Mouse (Mus musculus) adrenal gland, adult 8-10 months (tissue): ENCODE results near the gene Nfs1. TPM values are rescaled to one million over a fixed set of nuclear protein-coding genes. Genes with fewer than 3 reads are reported as not detected.
"Not testable (repeated sequence)": the region's sequence is repeated elsewhere in the genome, so short reads cannot be mapped to it uniquely, and the experiment has no call there.

Experiments
- DNase-seq: peaks from one replicate; pipeline ENCODE4 v3.0.0; 2022
- total RNA-seq, 4 experiments: library from RNA; stranded (reverse); gene quantifications; 2 replicates each; pipeline ENCODE4 v1.2.4; 2022

The Nfs1 gene
- total RNA-seq, 4 experiments from 2014 or later, result 93.4 to 102 (median 100) TPM

- DNase-seq, result no peak
These were observed 619 bp downstream of the Nfs1 start for GRCm38 (mm10) chr2:156143367-156143766.

- no peak for DNase-seq
These were observed 1.2 kb downstream of the Nfs1 start for GRCm38 (mm10) chr2:156142820-156143219.

GRCm38 (mm10) chr2:156135695-156136094 lies 8.3 kb downstream of the Nfs1 start:
- DNase-seq, result no peak

GRCm38 (mm10) chr2:156134161-156134560 lies 9.8 kb downstream of the Nfs1 start:
- DNase-seq, result no peak

GRCm38 (mm10) chr2:156126992-156127391 lies 17.0 kb downstream of the Nfs1 start, which contains the start of gene Gm28036:
Gm28036 (minus strand) TSS chr2:156127092.
- no peak for DNase-seq

GRCm38 (mm10) chr2:156123731-156124130 lies 20.3 kb downstream of the Nfs1 start:
- no peak for DNase-seq

- no peak for DNase-seq
These were observed 24.4 kb downstream of the Nfs1 start for GRCm38 (mm10) chr2:156119566-156119965.

- not testable (repeated sequence) for DNase-seq
These were observed 31.9 kb downstream of the Nfs1 start for GRCm38 (mm10) chr2:156112080-156112423.

- peak; percentile 85 for DNase-seq
These were observed 32.5 kb downstream of the Nfs1 start, which contains the start of the genes Cpne1 and Rbm12 for GRCm38 (mm10) chr2:156111358-156112079. Cpne1 (minus strand) TSS chr2:156111965. Rbm12 (minus strand) TSS chr2:156111978.

- DNase-seq, result no peak
These were observed 33.2 kb downstream of the Nfs1 start for GRCm38 (mm10) chr2:156110627-156111357.

GRCm38 (mm10) chr2:156091926-156092325 lies 52.1 kb downstream of the Nfs1 start:
- no peak for DNase-seq

GRCm38 (mm10) chr2:156089799-156090198 lies 54.2 kb downstream of the Nfs1 start:
- no peak for DNase-seq

GRCm38 (mm10) chr2:156087391-156088110 lies 56.4 kb downstream of the Nfs1 start:
- no peak for DNase-seq

- DNase-seq, result no peak
These were observed 59.4 kb downstream of the Nfs1 start for GRCm38 (mm10) chr2:156084541-156084940.

GRCm38 (mm10) chr2:156080391-156080790 lies 63.6 kb downstream of the Nfs1 start:
- no peak for DNase-seq

- no peak for DNase-seq
These were observed 64.3 kb downstream of the Nfs1 start for GRCm38 (mm10) chr2:156079674-156080073.

GRCm38 (mm10) chr2:156079183-156079560 lies 64.8 kb downstream of the Nfs1 start:
- DNase-seq, result peak; percentile 60

- no peak for DNase-seq
These were observed 65.4 kb downstream of the Nfs1 start for GRCm38 (mm10) chr2:156078421-156079182.

- DNase-seq, result no peak
These were observed 66.5 kb downstream of the Nfs1 start for GRCm38 (mm10) chr2:156077461-156077860.

- no peak for DNase-seq
These were observed 70.3 kb downstream of the Nfs1 start for GRCm38 (mm10) chr2:156073725-156074124.
